ENCODE assay signal across 10 mouse cellular contexts in the genomic region with DNA sequence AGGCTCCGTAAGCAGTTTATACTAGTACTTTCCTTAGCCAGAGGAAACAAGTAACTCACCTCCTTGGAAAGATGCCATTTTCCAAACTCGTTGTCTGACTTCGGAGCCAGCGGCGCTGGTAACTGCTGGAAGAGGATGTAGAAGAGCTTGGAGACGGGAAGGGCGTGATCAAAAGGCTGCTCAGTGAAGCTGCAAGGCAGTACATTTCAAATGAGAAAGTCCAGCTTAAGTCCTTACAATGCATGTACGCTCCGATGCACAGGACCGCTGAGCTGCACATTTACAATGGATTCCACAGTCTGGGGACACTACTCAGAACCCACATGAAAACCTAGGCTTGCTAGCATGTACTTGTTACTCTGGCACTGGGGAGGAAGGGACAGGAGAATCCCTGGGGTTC.
DNase-seq lines count a peak whose midpoint lies in the region; ATAC-seq and TF ChIP-seq lines count a peak whose summit lies in the region.
"Had no signal": no experiment of that assay in that cellular context is flagged by ENCODE, and none has a peak within 500 bp of the region (broad histone marks: within the 10 kb centered on the region; RNA-seq: fewer than 3 reads in every experiment).

No protein-coding gene starts in this region.

- peaks cover 34% of the 10 kb centered on the region; the same call in 1 of the 2 replicates for H3K36me3 ChIP-seq in lung, embryonic 14.5 days (ENCODE audit: insufficient read depth)
- peaks cover 13% of the 10 kb centered on the region for H3K36me3 ChIP-seq in forebrain, embryonic 12.5 days (replicated peaks)
- H3K36me3 ChIP-seq in intestine, postnatal 0 days (ENCODE audit: control insufficient read depth, insufficient read depth) = peaks cover 4% of the 10 kb centered on the region; the same call in 1 of the 2 replicates

- WGBS in lung, embryonic 14.5 days = 86% methylated on average over 10 of the region's 10 CpGs
- WGBS in forebrain, embryonic 12.5 days = 34% methylated on average over 10 of the region's 10 CpGs
- 80% methylated on average over 10 of the region's 10 CpGs for WGBS in intestine, postnatal 0 days

- H3K27me3 ChIP-seq in lung, embryonic 14.5 days (ENCODE audit: insufficient read depth, low read length) = no peaks in the 10 kb centered on the region
- no peaks in the 10 kb centered on the region for H3K27me3 ChIP-seq in forebrain, embryonic 12.5 days
- H3K27me3 ChIP-seq in intestine, postnatal 0 days (replicated peaks; ENCODE audit: control insufficient read depth, insufficient read depth, low read length) = no peaks in the 10 kb centered on the region
- H3K27me3 ChIP-seq: embryonic facial prominence, embryonic 12.5 days had no signal

- intact Hi-C loops in heart, postnatal 36 days (cut with DNase I) = loop anchor here (5.0 kb wide), 1 partner anchor 87 kb away; no protein-coding TSS in a partner anchor

- no peak for ATAC-seq in lung, embryonic 14.5 days (ENCODE audit: insufficient read depth)
- ATAC-seq in forebrain, embryonic 12.5 days (ENCODE audit: low FRiP score) = peak; percentile 81
- no peak for ATAC-seq in intestine, postnatal 0 days
- ATAC-seq in megakaryocyte, adult 5-6 weeks (ENCODE audit: poor library complexity, severe bottlenecking) = no peak

- no peak for TF ChIP-seq CTCF in lung, embryonic 14.5 days (IDR thresholded peaks at IDR 0.05; ENCODE audit: low read depth)
- no peak for TF ChIP-seq CTCF in intestine, postnatal 0 days (IDR thresholded peaks at IDR 0.05; ENCODE audit: low read depth)

- no peak overlapping the region for H3K27ac ChIP-seq in lung, embryonic 14.5 days (ENCODE audit: low read depth)
- H3K27ac ChIP-seq in forebrain, embryonic 12.5 days = no peak overlapping the region
- no peak overlapping the region for H3K27ac ChIP-seq in intestine, postnatal 0 days (ENCODE audit: low read depth, low read length)
- H3K27ac ChIP-seq: embryonic facial prominence, embryonic 12.5 days had no signal

- peak; percentile 23 for DNase-seq in lung, embryonic 14.5 days
- no peak for DNase-seq in lung, postnatal 25 days (ENCODE audit: low spot score)
- peak; percentile 23 to 41 for DNase-seq in heart, postnatal 36 days
- peak; percentile 63 for DNase-seq in kidney, postnatal 14 days
- no peak for DNase-seq in testis, postnatal 14 days (ENCODE audit: low spot score)
- DNase-seq: thymus, adult 18-20 months had no signal

- no peak overlapping the region for H3K9ac ChIP-seq in lung, embryonic 14.5 days
- H3K9ac ChIP-seq in forebrain, embryonic 12.5 days = no peak overlapping the region
- no peak overlapping the region for H3K9ac ChIP-seq in intestine, postnatal 0 days (ENCODE audit: low read depth, low read length)
- H3K9ac ChIP-seq: embryonic facial prominence, embryonic 12.5 days had no signal

- no peak overlapping the region for H3K4me3 ChIP-seq in lung, embryonic 14.5 days (ENCODE audit: low read depth, low read length)
- no peak overlapping the region for H3K4me3 ChIP-seq in forebrain, embryonic 12.5 days (replicated peaks)
- no peak overlapping the region for H3K4me3 ChIP-seq in intestine, postnatal 0 days (ENCODE audit: low read depth, low read length)
- H3K4me3 ChIP-seq: embryonic facial prominence, embryonic 12.5 days had no signal

- H3K4me2 ChIP-seq in lung, embryonic 14.5 days = no peak overlapping the region
- H3K4me2 ChIP-seq in forebrain, embryonic 12.5 days = no peak overlapping the region
- no peak overlapping the region for H3K4me2 ChIP-seq in intestine, postnatal 0 days (replicated peaks; ENCODE audit: low read depth)
- H3K4me2 ChIP-seq: embryonic facial prominence, embryonic 12.5 days had no signal

- no peaks in the 10 kb centered on the region for H3K4me1 ChIP-seq in lung, embryonic 14.5 days (ENCODE audit: insufficient read depth)
- peaks cover 3% of the 10 kb centered on the region; the same call in 1 of the 2 replicates for H3K4me1 ChIP-seq in forebrain, embryonic 12.5 days
- no peaks in the 10 kb centered on the region for H3K4me1 ChIP-seq in intestine, postnatal 0 days (replicated peaks; ENCODE audit: control insufficient read depth, insufficient read depth, low read length)
- H3K4me1 ChIP-seq: embryonic facial prominence, embryonic 12.5 days had no signal

- H3K9me3 ChIP-seq in lung, embryonic 14.5 days (ENCODE audit: low read depth, low read length) = no peaks in the 10 kb centered on the region
- H3K9me3 ChIP-seq in forebrain, embryonic 12.5 days = no peaks in the 10 kb centered on the region
- no peaks in the 10 kb centered on the region for H3K9me3 ChIP-seq in intestine, postnatal 0 days (ENCODE audit: control insufficient read depth)
- H3K9me3 ChIP-seq: embryonic facial prominence, embryonic 12.5 days had no signal

Comparison
In these comparisons a context has a peak if more than half of its experiments do, and no peak if none do; other contexts are left out.
1. DNase-seq: peak in lung, embryonic 14.5 days (single experiment), heart, postnatal 36 days (2 of 2) and kidney, postnatal 14 days (single experiment); none in lung, postnatal 25 days (single experiment) and testis, postnatal 14 days (single experiment).